Mouse (Mus musculus) ES-E14 (cell line): ENCODE results near the gene Elovl3.
"Not testable (repeated sequence)": the region's sequence is repeated elsewhere in the genome, so short reads cannot be mapped to it uniquely, and the experiment has no call there.

Experiments
- CHD2 ChIP-seq: IDR thresholded peaks from 2 replicates; pipeline ENCODE4 v1.6.1; 2014; ENCODE audit warnings: mild to moderate bottlenecking, low read depth, low read length, inconsistent platforms
- ZNF384 ChIP-seq: IDR thresholded peaks from 2 replicates; pipeline ENCODE4 v1.6.1; 2012; ENCODE audit warnings: low read depth, low read length, inconsistent platforms

DNA sequence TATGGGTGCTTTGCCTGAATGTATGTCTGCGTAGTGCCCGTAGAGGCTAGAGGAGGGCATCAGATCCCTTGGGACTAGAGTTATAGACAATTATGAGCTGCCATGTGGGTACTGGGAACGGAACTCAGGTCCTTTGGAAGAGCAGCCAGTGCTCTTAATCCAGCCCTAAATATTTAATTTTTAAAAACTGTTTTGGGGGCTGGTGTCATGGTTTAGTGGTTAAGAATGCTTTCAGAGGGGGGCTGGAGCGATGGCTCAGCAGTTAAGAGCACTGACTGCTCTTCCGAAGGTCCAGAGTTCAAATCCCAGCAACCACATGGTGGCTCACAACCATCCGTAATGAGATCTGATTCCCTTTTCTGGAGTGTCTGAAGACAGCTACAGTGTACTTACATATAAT, 2.0 kb upstream of the Elovl3 start:
- TF ChIP-seq CHD2, ZNF384: not testable (repeated sequence)
